Mouse (Mus musculus) embryonic facial prominence, embryonic 13.5 days (tissue): Measurements from ENCODE around the gene Sobp. TPM values are rescaled to one million over a fixed set of nuclear protein-coding genes. Genes with fewer than 3 reads are reported as not detected.

Source experiments
- ATAC-seq: fragments of 200-750 bp; cut with Nextera tagmentation; 2 replicates; pipeline ENCODE4 v1.8.0; 2017; ENCODE audit warnings: low read depth; ENCODE audit not compliant: insufficient number of reproducible peaks, insufficient read depth, low FRiP score, low TSS enrichment
- H3K27ac ChIP-seq: fragments of 300-500 bp; sonication (generic); 2 replicates; pipeline ENCODE4 v1.5.1; 2015; ENCODE audit warnings: moderate library complexity, mild to moderate bottlenecking, inconsistent platforms
- H3K27me3 ChIP-seq: fragments of 300-500 bp; sonication (generic); 2 replicates; pipeline ENCODE4 v1.6.1; 2015; ENCODE audit warnings: mild to moderate bottlenecking, inconsistent platforms
- H3K36me3 ChIP-seq: fragments of 300-500 bp; sonication (generic); 2 replicates; pipeline ENCODE4 v1.6.1; 2015; ENCODE audit warnings: mild to moderate bottlenecking, inconsistent platforms
- H3K4me1 ChIP-seq: fragments of 300-500 bp; sonication (generic); 2 replicates; pipeline ENCODE4 v1.6.1; 2015; ENCODE audit warnings: inconsistent platforms
- H3K4me2 ChIP-seq: fragments of 300-500 bp; sonication (generic); 2 replicates; pipeline ENCODE4 v1.6.1; 2015; ENCODE audit warnings: moderate library complexity, mild to moderate bottlenecking, inconsistent platforms
- H3K4me3 ChIP-seq: fragments of 300-500 bp; sonication (generic); 2 replicates; pipeline ENCODE4 v1.5.1; 2015; ENCODE audit warnings: mild to moderate bottlenecking, inconsistent platforms
- H3K9ac ChIP-seq: fragments of 300-500 bp; sonication (generic); 2 replicates; pipeline ENCODE4 v1.6.1; 2015; ENCODE audit warnings: mild to moderate bottlenecking, inconsistent platforms
- H3K9me3 ChIP-seq: fragments of 300-500 bp; sonication (generic); 2 replicates; pipeline ENCODE4 v1.6.1; 2016; ENCODE audit warnings: inconsistent platforms
- WGBS: fragments of 180-500 bp; shearing (Covaris S2); methylation state at CpG from one replicate; pipeline ENCODE4 v1.1.7; 2015; ENCODE audit warnings: mixed read lengths; 5-methylcytosine and 5-hydroxymethylcytosine counted together
- polyA plus RNA-seq: library from polyadenylated mRNA; unstranded; fragments of >200 nt; fragmentation: Nextera tagmentation; extraction: Ambion mirVana; gene quantifications from 2 replicates; pipeline ENCODE4 v1.2.1, GENCODE M21; 2015

Gene Sobp
- polyA plus RNA-seq, 1 experiment from 2014 or later: 5.4 TPM

GRCm38 (mm10) chr10:42987594-42988052 lies 186.7 kb downstream of the Sobp start:
- ATAC-seq: peak; percentile 46; the same call in 1 of the 2 replicates
- WGBS: 12% methylated on average over 6 of the region's 6 CpGs
- Histone ChIP-seq H3K9ac (no peak overlapping the region), H3K27ac (no peak overlapping the region), H3K4me1 (peaks cover 16% of the 10 kb centered on the region), H3K4me2 (no peak overlapping the region), H3K9me3 (no peaks in the 10 kb centered on the region), H3K4me3 (no peak overlapping the region), H3K36me3 (no peaks in the 10 kb centered on the region), H3K27me3 (peaks cover 9% of the 10 kb centered on the region; the same call in 1 of the 2 replicates)

DNA sequence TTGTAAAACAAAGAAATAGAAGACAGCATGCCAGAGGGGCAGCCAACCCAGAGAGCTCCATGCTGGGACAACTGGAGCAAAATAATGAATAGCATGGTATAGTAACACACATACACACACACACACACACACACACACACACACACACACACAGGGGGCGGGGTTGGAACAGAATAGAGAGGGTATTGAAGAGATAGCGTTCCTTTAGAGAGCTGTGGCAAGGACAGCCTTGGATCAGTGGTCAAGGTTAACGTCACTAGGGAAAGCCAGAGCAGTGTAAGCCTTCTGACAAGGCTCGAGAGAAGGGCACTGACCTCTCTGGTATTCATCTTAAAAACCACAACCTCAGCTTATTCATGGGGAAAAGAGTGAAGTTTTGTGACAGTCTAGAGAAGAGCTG lies 189.4 kb downstream of the Sobp start:
- H3K9ac ChIP-seq: no peak overlapping the region
- H3K27me3 ChIP-seq: peaks cover 9% of the 10 kb centered on the region; the same call in 1 of the 2 replicates
- no peaks in the 10 kb centered on the region for H3K36me3 ChIP-seq
- no peak overlapping the region for H3K27ac ChIP-seq
- H3K4me3 ChIP-seq: no peak overlapping the region
- H3K4me2 ChIP-seq: no peak overlapping the region
- H3K9me3 ChIP-seq: no peaks in the 10 kb centered on the region
- H3K4me1 ChIP-seq: peaks cover 10% of the 10 kb centered on the region
- 64% methylated on average over 4 of the region's 4 CpGs for WGBS
- no peak for ATAC-seq

DNA sequence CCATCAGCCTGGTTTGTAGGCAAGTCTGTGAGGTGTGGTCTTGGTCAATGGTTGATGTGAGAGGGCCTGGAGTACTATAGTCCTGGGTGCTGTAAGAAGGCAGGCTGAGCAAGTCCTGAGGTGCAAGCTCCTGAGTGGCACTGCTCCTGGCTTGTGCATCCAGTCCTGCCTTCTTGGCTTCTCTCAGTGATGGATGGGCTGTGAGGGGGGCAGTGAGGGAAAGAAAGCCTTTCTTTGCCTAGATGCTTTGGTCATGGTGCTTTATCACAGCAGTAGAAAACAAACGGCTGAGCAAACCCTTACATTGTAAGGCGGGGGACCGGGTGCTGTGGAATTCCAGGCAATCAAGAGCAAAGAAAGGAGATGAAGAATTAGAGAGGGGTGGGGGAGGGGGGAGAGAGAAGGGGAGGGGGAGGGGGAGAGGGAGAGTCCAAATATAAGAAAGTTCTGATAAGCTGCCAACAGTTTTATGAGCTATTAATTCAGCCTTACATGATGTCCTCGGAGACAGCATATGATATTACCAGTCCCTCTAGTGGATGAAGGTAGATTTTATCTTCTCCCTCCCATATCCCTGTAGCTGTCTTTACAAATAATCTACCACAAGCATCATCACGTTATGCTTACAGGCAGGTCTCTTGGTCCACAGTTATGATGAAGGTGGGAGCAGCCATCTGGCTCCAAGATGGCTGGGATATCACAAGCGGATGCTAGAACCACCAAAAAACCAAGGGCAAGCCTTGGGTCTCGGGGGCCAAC lies 193.2 kb downstream of the Sobp start:
- ATAC-seq: no peak
- no peak overlapping the region for H3K4me3 ChIP-seq
- WGBS: 58% methylated on average over 7 of the region's 7 CpGs
- no peak overlapping the region for H3K9ac ChIP-seq
- no peak overlapping the region for H3K4me2 ChIP-seq
- H3K36me3 ChIP-seq: no peaks in the 10 kb centered on the region
- 0 out of 2 replicates have a peak, but pooled peaks cover 5% of the 10 kb centered on the region for H3K27me3 ChIP-seq
- H3K4me1 ChIP-seq: no peaks in the 10 kb centered on the region
- no peak overlapping the region for H3K27ac ChIP-seq
- no peaks in the 10 kb centered on the region for H3K9me3 ChIP-seq

- Histone ChIP-seq H3K9ac (no peak overlapping the region), H3K4me3 (no peak overlapping the region), H3K9me3 (no peaks in the 10 kb centered on the region), H3K4me1 (0 out of 2 replicates have a peak, but pooled peaks cover 5% of the 10 kb centered on the region), H3K27ac (no peak overlapping the region), H3K27me3 (peaks cover 9% of the 10 kb centered on the region; the same call in 1 of the 2 replicates), H3K36me3 (no peaks in the 10 kb centered on the region), H3K4me2 (no peak overlapping the region)
- ATAC-seq: no peak
- 51% methylated on average over 3 of the region's 3 CpGs for WGBS
Observed at GRCm38 (mm10) chr10:42978346-42978745, 196.0 kb downstream of the Sobp start.

DNA sequence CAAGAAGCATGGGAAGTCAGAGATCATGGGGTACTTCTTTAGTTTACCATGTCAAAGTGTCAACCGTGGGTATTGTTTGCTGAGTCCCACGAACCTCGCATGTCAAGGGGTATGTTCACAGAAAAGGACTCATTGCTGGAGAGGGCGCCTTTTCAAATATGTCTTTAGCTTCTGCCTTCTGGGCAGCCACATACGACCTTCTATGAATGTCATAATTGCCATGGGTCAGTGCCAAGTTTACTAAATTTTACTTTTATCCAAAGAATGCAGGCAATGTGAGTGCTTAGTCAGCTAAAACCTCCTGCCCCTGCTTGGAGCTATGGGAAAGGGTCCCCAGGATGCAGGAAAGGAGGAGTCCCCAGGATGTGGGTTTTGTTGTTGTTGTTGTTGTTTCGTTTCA lies 197.8 kb downstream of the Sobp start:
- no peaks in the 10 kb centered on the region for H3K9me3 ChIP-seq
- H3K4me2 ChIP-seq: no peak overlapping the region
- ATAC-seq: no peak
- no peak overlapping the region for H3K27ac ChIP-seq
- peaks cover 9% of the 10 kb centered on the region; the same call in 1 of the 2 replicates for H3K4me1 ChIP-seq
- 81% methylated on average over 6 of the region's 6 CpGs for WGBS
- no peaks in the 10 kb centered on the region for H3K36me3 ChIP-seq
- no peak overlapping the region for H3K9ac ChIP-seq
- no peak overlapping the region for H3K4me3 ChIP-seq
- H3K27me3 ChIP-seq: peaks cover 9% of the 10 kb centered on the region; the same call in 1 of the 2 replicates

GRCm38 (mm10) chr10:42973537-42973936 lies 200.8 kb downstream of the Sobp start:
- Histone ChIP-seq H3K27me3 (peaks cover 12% of the 10 kb centered on the region; the same call in 1 of the 2 replicates), H3K9ac (no peak overlapping the region), H3K4me3 (no peak overlapping the region), H3K9me3 (no peaks in the 10 kb centered on the region), H3K36me3 (no peaks in the 10 kb centered on the region), H3K27ac (no peak overlapping the region), H3K4me2 (no peak overlapping the region), H3K4me1 (peaks cover 15% of the 10 kb centered on the region; the same call in 1 of the 2 replicates)
- WGBS: 68% methylated on average over 4 of the region's 4 CpGs
- ATAC-seq: no peak

GRCm38 (mm10) chr10:42972504-42973172 lies 201.7 kb downstream of the Sobp start:
- Histone ChIP-seq H3K4me1 (peaks cover 18% of the 10 kb centered on the region; the same call in 1 of the 2 replicates), H3K27ac (no peak overlapping the region), H3K9me3 (no peaks in the 10 kb centered on the region), H3K27me3 (peaks cover 13% of the 10 kb centered on the region; the same call in 1 of the 2 replicates), H3K9ac (no peak overlapping the region), H3K36me3 (no peaks in the 10 kb centered on the region), H3K4me2 (peak overlapping the region; percentile 22; the same call in 1 of the 2 replicates), H3K4me3 (no peak overlapping the region)
- WGBS: 28% methylated on average over 18 of the region's 18 CpGs
- ATAC-seq: peak; percentile 52; the same call in 1 of the 2 replicates

GRCm38 (mm10) chr10:42968332-42968731 lies 206.0 kb downstream of the Sobp start:
- Histone ChIP-seq H3K4me1 (peaks cover 13% of the 10 kb centered on the region; the same call in 1 of the 2 replicates), H3K4me3 (no peak overlapping the region), H3K9me3 (no peaks in the 10 kb centered on the region), H3K4me2 (no peak overlapping the region), H3K27me3 (peaks cover 12% of the 10 kb centered on the region; the same call in 1 of the 2 replicates), H3K27ac (no peak overlapping the region), H3K9ac (no peak overlapping the region), H3K36me3 (no peaks in the 10 kb centered on the region)
- no peak for ATAC-seq
- WGBS: 18% methylated on average over 2 of the region's 2 CpGs

GRCm38 (mm10) chr10:42963061-42963460 lies 211.3 kb downstream of the Sobp start:
- H3K27ac ChIP-seq: no peak overlapping the region
- peaks cover 24% of the 10 kb centered on the region for H3K27me3 ChIP-seq
- peaks cover 33% of the 10 kb centered on the region for H3K4me1 ChIP-seq
- no peaks in the 10 kb centered on the region for H3K36me3 ChIP-seq
- no peaks in the 10 kb centered on the region for H3K9me3 ChIP-seq
- no peak overlapping the region for H3K9ac ChIP-seq
- no peak overlapping the region for H3K4me3 ChIP-seq
- WGBS: 89% methylated on average over 2 of the region's 2 CpGs
- no peak overlapping the region for H3K4me2 ChIP-seq
- no peak for ATAC-seq

- Histone ChIP-seq H3K9ac (no peak overlapping the region), H3K27ac (0 out of 2 replicates have a peak overlapping the region, but pooled peaks have one; percentile 34), H3K27me3 (peaks cover 24% of the 10 kb centered on the region), H3K4me3 (no peak overlapping the region), H3K36me3 (no peaks in the 10 kb centered on the region), H3K4me1 (peaks cover 35% of the 10 kb centered on the region), H3K4me2 (peak overlapping the region; percentile 35), H3K9me3 (no peaks in the 10 kb centered on the region)
- no peak for ATAC-seq
- WGBS: 69% methylated on average over 13 of the region's 13 CpGs
Observed at GRCm38 (mm10) chr10:42962655-42963054, 211.7 kb downstream of the Sobp start.

DNA sequence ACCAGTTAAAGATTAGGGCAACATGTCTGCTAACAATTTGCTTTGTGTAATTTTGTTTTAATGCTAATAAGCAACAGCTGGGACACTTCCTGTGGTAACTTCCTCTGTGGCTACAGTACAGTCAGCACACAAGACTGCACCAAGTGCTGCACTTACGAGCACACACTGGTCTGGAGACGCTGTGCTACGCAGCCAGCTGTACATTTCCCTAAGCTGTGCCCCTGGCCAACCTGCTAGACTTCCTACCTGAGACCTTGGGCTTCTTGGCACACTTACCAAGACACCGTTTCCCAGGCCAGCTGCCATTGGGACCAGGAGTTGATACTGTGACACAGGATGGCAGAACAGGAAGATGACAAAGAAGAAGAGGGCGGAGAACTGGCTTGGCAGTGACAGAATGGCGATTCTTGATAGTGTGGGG lies 212.1 kb downstream of the Sobp start:
- 39% methylated on average over 6 of the region's 6 CpGs for WGBS
- H3K36me3 ChIP-seq: no peaks in the 10 kb centered on the region
- no peaks in the 10 kb centered on the region for H3K9me3 ChIP-seq
- ATAC-seq: no peak
- peaks cover 39% of the 10 kb centered on the region for H3K4me1 ChIP-seq
- 0 out of 2 replicates have a peak overlapping the region, but pooled peaks have one; percentile 34 for H3K27ac ChIP-seq
- peaks cover 25% of the 10 kb centered on the region for H3K27me3 ChIP-seq
- H3K9ac ChIP-seq: no peak overlapping the region
- H3K4me3 ChIP-seq: no peak overlapping the region
- H3K4me2 ChIP-seq: peak overlapping the region; percentile 35
